Mouse (Mus musculus) CH12.LX (cell line): ENCODE measurements around the gene Nhsl2.

Experiments
- CTCF ChIP-seq, 2 experiments: IDR thresholded peaks in 1 of 2; conservative IDR thresholded peaks in 1 of 2; 2 replicates each; pipeline ENCODE4 v1.5.1; 2011 to 2012; ENCODE audit warnings: low read depth in 2 of 2, low read length in 2 of 2, improper control_type of control experiment in 1 of 2, inconsistent platforms in 1 of 2, mild to moderate bottlenecking in 1 of 2, moderate library complexity in 1 of 2
- USF1 ChIP-seq: IDR thresholded peaks from 2 replicates; pipeline ENCODE4 v1.6.1; 2014; ENCODE audit warnings: low read depth, mild to moderate bottlenecking, inconsistent platforms, low read length, improper control_type of control experiment

GRCm38 (mm10) chrX:101902597-101902996 lies 53.4 kb downstream of the Nhsl2 start:
- TF ChIP-seq CTCF (conservative IDR thresholded peaks at IDR 0.05 in 1 of 2, IDR thresholded peaks at IDR 0.05 in 1 of 2; ENCODE audit: low read depth in 2 of 2, low read length in 2 of 2): no peak
- no peak for TF ChIP-seq USF1
